Mouse (Mus musculus): ENCODE measurements at regions not wholly inside any gene's neighbourhood (a gene's known extent, or its start where the extent isn't known, plus 50 kb on each side); places are given as distances from the start of the nearest gene placed in this dataset.

GRCm38 (mm10) chr12:59589354-59589753, 369.8 kb upstream of the Fbxo33 start:
- TF ChIP-seq POLR2A (IDR thresholded peaks at IDR 0.05; ENCODE audit: control insufficient read depth in 1 of 2, insufficient read depth in 1 of 2, low read depth in 1 of 2, low read length in 2 of 2, poor library complexity in 1 of 2): no peak
- TF ChIP-seq ZMIZ1 (IDR thresholded peaks at IDR 0.05; ENCODE audit: low read depth, low read length): no peak
- no peak for TF ChIP-seq BHLHE40 (IDR thresholded peaks at IDR 0.05; ENCODE audit: borderline replicate concordance, low read depth, low read length)
- no peak for TF ChIP-seq CTCF (IDR thresholded peaks at IDR 0.05 in 2 of 3, conservative IDR thresholded peaks at IDR 0.05 in 1 of 3; ENCODE audit: control insufficient read depth in 1 of 3, insufficient read depth in 1 of 3, low read depth in 2 of 3, low read length in 3 of 3, poor library complexity in 1 of 3, severe bottlenecking in 1 of 3)
- TF ChIP-seq MAFK (IDR thresholded peaks at IDR 0.05; ENCODE audit: borderline replicate concordance, low read depth, low read length): no peak
- no peak for TF ChIP-seq TBP (IDR thresholded peaks at IDR 0.05; ENCODE audit: low read depth, low read length)
- TF ChIP-seq EP300 (IDR thresholded peaks at IDR 0.05; ENCODE audit: low read depth in 1 of 2, low read length in 2 of 2): no peak
- TF ChIP-seq NELFE (IDR thresholded peaks at IDR 0.05; ENCODE audit: low read depth, low read length): no peak
- TF ChIP-seq GATA1 (IDR thresholded peaks at IDR 0.05; ENCODE audit: low read depth, low read length): no peak
- TF ChIP-seq MAX (IDR thresholded peaks at IDR 0.05; ENCODE audit: low read length): no peak
- TF ChIP-seq CHD1 (IDR thresholded peaks at IDR 0.05; ENCODE audit: low read depth, low read length): no peak
- no peak for TF ChIP-seq GABPA (IDR thresholded peaks at IDR 0.05; ENCODE audit: low read depth, low read length)

Measured in MEL (cell line).